Mouse (Mus musculus) bone marrow, adult 2 months (tissue): ENCODE data around the gene Ahnak.

Experiments
- CTCF ChIP-seq: fragments of 200-500 bp; IDR thresholded peaks from 2 replicates; pipeline ENCODE4 v1.5.1; 2011; ENCODE audit warnings: low read length, control low read depth; ENCODE audit not compliant: control insufficient read depth, insufficient read depth
- POLR2A ChIP-seq: fragments of 200-500 bp; IDR thresholded peaks from 2 replicates; pipeline ENCODE4 v1.6.1; 2011; ENCODE audit warnings: low read depth, mild to moderate bottlenecking, control low read depth, low read length, borderline replicate concordance; ENCODE audit not compliant: control insufficient read depth

- TF ChIP-seq CTCF (no peak), POLR2A (no peak)
These were observed 68.6 kb downstream of the Ahnak start for GRCm38 (mm10) chr19:9057679-9058078.
